9 mouse cellular contexts compared by ENCODE assay signal in genomic region chr12:77052853-77053252, GRCm38 (mm10).
DNase-seq lines count a peak whose midpoint lies in the region; ATAC-seq and TF ChIP-seq lines count a peak whose summit lies in the region.
"Had no signal": no experiment of that assay in that cellular context is flagged by ENCODE, and none has a peak within 500 bp of the region (broad histone marks: within the 10 kb centered on the region; RNA-seq: fewer than 3 reads in every experiment).

No protein-coding gene starts in this region.

- TF ChIP-seq CTCF in hindbrain, postnatal 0 days (IDR thresholded peaks at IDR 0.05; ENCODE audit: low read depth), result peak; percentile 61
- TF ChIP-seq CTCF in thymus, adult 2 months (IDR thresholded peaks at IDR 0.05; ENCODE audit: borderline replicate concordance, control insufficient read depth, extremely low read depth, insufficient read depth, low read length, poor library complexity), result no peak

- no peak overlapping the region for H3K27ac ChIP-seq in hindbrain, postnatal 0 days
- no peak overlapping the region for H3K27ac ChIP-seq in hindbrain, embryonic 14.5 days
- H3K27ac ChIP-seq in embryonic facial prominence, embryonic 11.5 days (replicated peaks; ENCODE audit: low read depth, low read length), result no peak overlapping the region
- no peak overlapping the region for H3K27ac ChIP-seq in thymus, adult 2 months (ENCODE audit: control insufficient read depth, insufficient read depth, low read length)
- H3K27ac ChIP-seq: midbrain, embryonic 12.5 days had no signal

- H3K9me3 ChIP-seq in hindbrain, postnatal 0 days (ENCODE audit: low read length), result no peaks in the 10 kb centered on the region
- H3K9me3 ChIP-seq in hindbrain, embryonic 14.5 days (ENCODE audit: control insufficient read depth, low read length), result no peaks in the 10 kb centered on the region
- H3K9me3 ChIP-seq in embryonic facial prominence, embryonic 11.5 days (replicated peaks; ENCODE audit: control insufficient read depth, low read length), result no peaks in the 10 kb centered on the region
- H3K9me3 ChIP-seq: midbrain, embryonic 12.5 days had no signal

- no peak for TF ChIP-seq POLR2A in thymus, adult 2 months (IDR thresholded peaks at IDR 0.05; ENCODE audit: control insufficient read depth, extremely low read depth, insufficient read depth, low read length, poor library complexity)

- no peak overlapping the region for H3K4me3 ChIP-seq in hindbrain, postnatal 0 days (ENCODE audit: low read length)
- no peak overlapping the region for H3K4me3 ChIP-seq in hindbrain, embryonic 14.5 days (replicated peaks; ENCODE audit: low read length)
- H3K4me3 ChIP-seq in embryonic facial prominence, embryonic 11.5 days (ENCODE audit: low read depth, low read length), result no peak overlapping the region
- no peak overlapping the region for H3K4me3 ChIP-seq in thymus, adult 2 months (ENCODE audit: control insufficient read depth, insufficient read depth, low read length)
- H3K4me3 ChIP-seq: midbrain, embryonic 12.5 days had no signal

- DNase-seq in hindbrain, postnatal 0 days (ENCODE audit: low spot score), result peak; percentile 51
- no peak for DNase-seq in hindbrain, embryonic 14.5 days (ENCODE audit: low spot score)
- peak; percentile 86 for DNase-seq in adrenal gland, adult 2 months
- DNase-seq in embryonic facial prominence, embryonic 11.5 days (ENCODE audit: low spot score), result peak; percentile 52
- peak; percentile 83 for DNase-seq in induced T-regulatory cell, adult 2 months (ENCODE audit: low read depth)
- peak; percentile 15 for DNase-seq in left cerebral cortex, adult 11 months (ENCODE audit: low spot score)
- DNase-seq in thymus, adult 2 months, result peak; percentile 73

- no peaks in the 10 kb centered on the region for H3K36me3 ChIP-seq in hindbrain, postnatal 0 days (ENCODE audit: insufficient read depth, low read length)
- H3K36me3 ChIP-seq in hindbrain, embryonic 14.5 days (replicated peaks; ENCODE audit: control insufficient read depth, insufficient read depth), result no peaks in the 10 kb centered on the region
- H3K36me3 ChIP-seq in embryonic facial prominence, embryonic 11.5 days (replicated peaks; ENCODE audit: control insufficient read depth, insufficient read depth, low read depth, low read length), result no peaks in the 10 kb centered on the region
- no peaks in the 10 kb centered on the region for H3K36me3 ChIP-seq in thymus, adult 2 months (ENCODE audit: control insufficient read depth, insufficient read depth, low read length)
- H3K36me3 ChIP-seq: midbrain, embryonic 12.5 days had no signal

- H3K4me2 ChIP-seq in hindbrain, postnatal 0 days (ENCODE audit: low read depth, low read length), result no peak overlapping the region
- no peak overlapping the region for H3K4me2 ChIP-seq in hindbrain, embryonic 14.5 days (replicated peaks)
- no peak overlapping the region for H3K4me2 ChIP-seq in embryonic facial prominence, embryonic 11.5 days (ENCODE audit: low read depth, low read length)
- H3K4me2 ChIP-seq: midbrain, embryonic 12.5 days had no signal

- no peak overlapping the region for H3K9ac ChIP-seq in hindbrain, postnatal 0 days (replicated peaks; ENCODE audit: low read length)
- no peak overlapping the region for H3K9ac ChIP-seq in hindbrain, embryonic 14.5 days
- H3K9ac ChIP-seq in embryonic facial prominence, embryonic 11.5 days (replicated peaks; ENCODE audit: low read length), result no peak overlapping the region
- H3K9ac ChIP-seq: midbrain, embryonic 12.5 days had no signal

- H3K4me1 ChIP-seq in hindbrain, postnatal 0 days (ENCODE audit: insufficient read depth, low read length), result no peaks in the 10 kb centered on the region
- H3K4me1 ChIP-seq in hindbrain, embryonic 14.5 days (replicated peaks; ENCODE audit: control insufficient read depth, insufficient read depth, low read length), result no peaks in the 10 kb centered on the region
- no peaks in the 10 kb centered on the region for H3K4me1 ChIP-seq in embryonic facial prominence, embryonic 11.5 days (ENCODE audit: control insufficient read depth, insufficient read depth, low read length)
- H3K4me1 ChIP-seq in thymus, adult 2 months (replicated peaks; ENCODE audit: control insufficient read depth, insufficient read depth, low read length), result peaks cover 9% of the 10 kb centered on the region
- H3K4me1 ChIP-seq: midbrain, embryonic 12.5 days had no signal

- WGBS in hindbrain, postnatal 0 days, result 61% methylated on average over 6 of the region's 6 CpGs
- WGBS in hindbrain, embryonic 14.5 days, result 75% methylated on average over 6 of the region's 6 CpGs
- 71% methylated on average over 6 of the region's 6 CpGs for WGBS in embryonic facial prominence, embryonic 11.5 days
- 65% methylated on average over 6 of the region's 6 CpGs for WGBS in thymus, adult 2 months

- peak; percentile 45; the same call in 1 of the 2 replicates for ATAC-seq in hindbrain, postnatal 0 days
- no peak for ATAC-seq in hindbrain, embryonic 14.5 days (ENCODE audit: low FRiP score)
- ATAC-seq in embryonic facial prominence, embryonic 11.5 days (replicated peaks; ENCODE audit: insufficient number of reproducible peaks, low FRiP score, low TSS enrichment, low read depth), result no peak
- peak; percentile 80 for ATAC-seq in megakaryocyte-erythroid progenitor cell, adult 5-6 weeks (replicated peaks; ENCODE audit: low FRiP score, low TSS enrichment, poor library complexity, severe bottlenecking)

- H3K27me3 ChIP-seq in hindbrain, postnatal 0 days (ENCODE audit: insufficient read depth, low read length), result no peaks in the 10 kb centered on the region
- H3K27me3 ChIP-seq in hindbrain, embryonic 14.5 days (ENCODE audit: control insufficient read depth, insufficient read depth, low read length), result no peaks in the 10 kb centered on the region
- H3K27me3 ChIP-seq in embryonic facial prominence, embryonic 11.5 days (ENCODE audit: control insufficient read depth, insufficient read depth, low read length), result no peaks in the 10 kb centered on the region
- H3K27me3 ChIP-seq in thymus, adult 2 months (ENCODE audit: control insufficient read depth, insufficient read depth, low read length), result no peaks in the 10 kb centered on the region
- H3K27me3 ChIP-seq: midbrain, embryonic 12.5 days had no signal

Comparison
In these comparisons a context has a peak if more than half of its experiments do, and no peak if none do; other contexts are left out.
1. ATAC-seq: peak in hindbrain, postnatal 0 days (single experiment) and megakaryocyte-erythroid progenitor cell, adult 5-6 weeks (single experiment); none in hindbrain, embryonic 14.5 days (single experiment) and embryonic facial prominence, embryonic 11.5 days (single experiment).